Mouse (Mus musculus): ENCODE measurements around the gene Cfap44. TPM values are rescaled to one million over a fixed set of nuclear protein-coding genes. Genes with fewer than 3 reads are reported as not detected.
A peak's percentile ranks its signal among the peaks of the same experiment; 100 is the strongest.

Gene Cfap44
- polyA plus RNA-seq, 1 experiment from 2014 or later: 0.26 TPM

- no peak for DNase-seq (ENCODE audit: low spot score)
- Histone ChIP-seq H3K27me3 (ENCODE audit: low read depth, poor library complexity, severe bottlenecking) (no peaks in the 10 kb centered on the region), H3K4me1 (no peaks in the 10 kb centered on the region), H3K4me3 (no peak overlapping the region), H3K9me3 (replicated peaks) (no peaks in the 10 kb centered on the region), H3K36me3 (no peaks in the 10 kb centered on the region), H3K27ac (no peak overlapping the region)
- 94% methylated on average over 2 of the region's 2 CpGs for WGBS
Observed at GRCm38 (mm10) chr16:44457858-44458257, 63.3 kb downstream of the Cfap44 start.

GRCm38 (mm10) chr16:44458826-44459225, 64.2 kb downstream of the Cfap44 start:
- Histone ChIP-seq H3K4me3 (no peak overlapping the region), H3K27ac (no peak overlapping the region), H3K27me3 (ENCODE audit: low read depth, poor library complexity, severe bottlenecking) (no peaks in the 10 kb centered on the region), H3K9me3 (replicated peaks) (no peaks in the 10 kb centered on the region), H3K4me1 (no peaks in the 10 kb centered on the region; the same call in 1 of the 2 replicates), H3K36me3 (no peaks in the 10 kb centered on the region)
- WGBS: 92% methylated on average over 2 of the region's 2 CpGs
- DNase-seq (ENCODE audit: low spot score): no peak

- Histone ChIP-seq H3K27me3 (ENCODE audit: low read depth, poor library complexity, severe bottlenecking) (no peaks in the 10 kb centered on the region), H3K9me3 (replicated peaks) (no peaks in the 10 kb centered on the region), H3K27ac (no peak overlapping the region), H3K4me3 (no peak overlapping the region), H3K4me1 (no peaks in the 10 kb centered on the region; the same call in 1 of the 2 replicates), H3K36me3 (no peaks in the 10 kb centered on the region)
- DNase-seq (ENCODE audit: low spot score): no peak
- 79% methylated on average over 5 of the region's 5 CpGs for WGBS
Observed at GRCm38 (mm10) chr16:44460922-44461321, 66.3 kb downstream of the Cfap44 start.

GRCm38 (mm10) chr16:44475281-44475680, 80.7 kb downstream of the Cfap44 start:
- no peak for DNase-seq (ENCODE audit: low spot score)
- no peaks in the 10 kb centered on the region for H3K9me3 ChIP-seq (replicated peaks)
- 85% methylated on average over 14 of the region's 14 CpGs for WGBS

GRCm38 (mm10) chr16:44475682-44476375, 81.2 kb downstream of the Cfap44 start:
- Histone ChIP-seq H3K4me1 (no peaks in the 10 kb centered on the region; the same call in 1 of the 2 replicates), H3K27me3 (ENCODE audit: low read depth, poor library complexity, severe bottlenecking) (no peaks in the 10 kb centered on the region), H3K9me3 (replicated peaks) (no peaks in the 10 kb centered on the region), H3K27ac (no peak overlapping the region), H3K4me3 (no peak overlapping the region), H3K36me3 (no peaks in the 10 kb centered on the region)
- no peak for DNase-seq (ENCODE audit: low spot score)
- WGBS: 88% methylated on average over 11 of the region's 11 CpGs

More at GRCm38 (mm10) chr16:44475281-44475680, 80.7 kb downstream of the Cfap44 start:
- H3K4me3 ChIP-seq: no peak overlapping the region
- no peaks in the 10 kb centered on the region for H3K36me3 ChIP-seq
- no peaks in the 10 kb centered on the region for H3K27me3 ChIP-seq (ENCODE audit: low read depth, poor library complexity, severe bottlenecking)
- H3K4me1 ChIP-seq: no peaks in the 10 kb centered on the region; the same call in 1 of the 2 replicates
- H3K27ac ChIP-seq: no peak overlapping the region

- no peaks in the 10 kb centered on the region for H3K9me3 ChIP-seq (replicated peaks)
- peak overlapping the region; percentile 4; the same call in 1 of the 2 replicates for H3K4me3 ChIP-seq
- H3K4me1 ChIP-seq: no peaks in the 10 kb centered on the region; the same call in 1 of the 2 replicates
- H3K27ac ChIP-seq: no peak overlapping the region
- H3K27me3 ChIP-seq (ENCODE audit: low read depth, poor library complexity, severe bottlenecking): no peaks in the 10 kb centered on the region
- WGBS: 37% methylated on average over 18 of the region's 18 CpGs
- peaks cover 12% of the 10 kb centered on the region for H3K36me3 ChIP-seq
- no peak for DNase-seq (ENCODE audit: low spot score)
Observed at GRCm38 (mm10) chr16:44478767-44479166, 84.2 kb downstream of the Cfap44 start.

GRCm38 (mm10) chr16:44479852-44480251, 85.3 kb downstream of the Cfap44 start:
- Histone ChIP-seq H3K36me3 (peaks cover 18% of the 10 kb centered on the region), H3K27me3 (ENCODE audit: low read depth, poor library complexity, severe bottlenecking) (no peaks in the 10 kb centered on the region), H3K27ac (no peak overlapping the region), H3K4me1 (no peaks in the 10 kb centered on the region; the same call in 1 of the 2 replicates), H3K9me3 (replicated peaks) (no peaks in the 10 kb centered on the region), H3K4me3 (no peak overlapping the region)
- no peak for DNase-seq (ENCODE audit: low spot score)
- WGBS: 93% methylated on average over 14 of the region's 14 CpGs

GRCm38 (mm10) chr16:44480616-44481015, 86.0 kb downstream of the Cfap44 start:
- DNase-seq (ENCODE audit: low spot score): no peak
- no peaks in the 10 kb centered on the region; the same call in 1 of the 2 replicates for H3K4me1 ChIP-seq
- H3K27ac ChIP-seq: no peak overlapping the region
- WGBS: 79% methylated on average over 7 of the region's 7 CpGs
- no peaks in the 10 kb centered on the region for H3K9me3 ChIP-seq (replicated peaks)
- peaks cover 26% of the 10 kb centered on the region for H3K36me3 ChIP-seq
- H3K4me3 ChIP-seq: no peak overlapping the region
- H3K27me3 ChIP-seq (ENCODE audit: low read depth, poor library complexity, severe bottlenecking): no peaks in the 10 kb centered on the region

GRCm38 (mm10) chr16:44481599-44482593, 87.3 kb downstream of the Cfap44 start:
- Histone ChIP-seq H3K4me1 (no peaks in the 10 kb centered on the region; the same call in 1 of the 2 replicates), H3K27me3 (ENCODE audit: low read depth, poor library complexity, severe bottlenecking) (no peaks in the 10 kb centered on the region), H3K4me3 (no peak overlapping the region), H3K27ac (no peak overlapping the region), H3K9me3 (replicated peaks) (no peaks in the 10 kb centered on the region), H3K36me3 (peaks cover 39% of the 10 kb centered on the region)
- DNase-seq (ENCODE audit: low spot score): no peak
- WGBS: 51% methylated on average over 28 of the region's 28 CpGs

GRCm38 (mm10) chr16:44484079-44484478, 89.5 kb downstream of the Cfap44 start:
- Histone ChIP-seq H3K4me1 (no peaks in the 10 kb centered on the region), H3K9me3 (replicated peaks) (no peaks in the 10 kb centered on the region), H3K27ac (no peak overlapping the region), H3K27me3 (ENCODE audit: low read depth, poor library complexity, severe bottlenecking) (no peaks in the 10 kb centered on the region), H3K36me3 (peaks cover 61% of the 10 kb centered on the region), H3K4me3 (no peak overlapping the region)
- 9% methylated on average over 7 of the region's 7 CpGs for WGBS
- DNase-seq (ENCODE audit: low spot score): peak; percentile 84

GRCm38 (mm10) chr16:44484831-44485230, 90.2 kb downstream of the Cfap44 start:
- H3K27ac ChIP-seq: 0 out of 2 replicates have a peak overlapping the region, but pooled peaks have one; percentile 50
- DNase-seq (ENCODE audit: low spot score): no peak
- peaks cover 68% of the 10 kb centered on the region for H3K36me3 ChIP-seq

GRCm38 (mm10) chr16:44485691-44486090, 91.1 kb downstream of the Cfap44 start:
- H3K4me3 ChIP-seq: no peak overlapping the region
- 85% methylated on average over 8 of the region's 8 CpGs for WGBS
- no peaks in the 10 kb centered on the region for H3K27me3 ChIP-seq (ENCODE audit: low read depth, poor library complexity, severe bottlenecking)
- no peak for DNase-seq (ENCODE audit: low spot score)
- H3K4me1 ChIP-seq: no peaks in the 10 kb centered on the region
- H3K36me3 ChIP-seq: peaks cover 77% of the 10 kb centered on the region
- no peak overlapping the region for H3K27ac ChIP-seq
- no peaks in the 10 kb centered on the region for H3K9me3 ChIP-seq (replicated peaks)

More at GRCm38 (mm10) chr16:44484831-44485230, 90.2 kb downstream of the Cfap44 start:
- H3K27me3 ChIP-seq (ENCODE audit: low read depth, poor library complexity, severe bottlenecking): no peaks in the 10 kb centered on the region
- H3K4me3 ChIP-seq: no peak overlapping the region
- H3K4me1 ChIP-seq: no peaks in the 10 kb centered on the region
- no peaks in the 10 kb centered on the region for H3K9me3 ChIP-seq (replicated peaks)
- WGBS: 88% methylated on average over 10 of the region's 10 CpGs
